Mouse (Mus musculus) regulatory T cell (primary cell): ENCODE results near the gene Iqschfp.

Source experiments
- in situ Hi-C: fragments of 300-600 bp; cut with MboI, MseI; formaldehyde crosslinking; loops from one replicate; pipeline ENCODE4 v1.15.1; 2025; ENCODE audit warnings: high pct_unique_total_duplicates

The Iqschfp gene

GRCm38 (mm10) chr3:67892026-67892705 is at the start of gene Iqschfp, which contains the start of gene Iqcj:
Gene Iqschfp, plus strand, starts transcription at chr3:67892232.
Gene Iqcj, plus strand, starts transcription at chr3:67892220.
- in situ Hi-C loops, result no loop called here

- in situ Hi-C loops, result no loop called here
Observed at GRCm38 (mm10) chr3:67852397-67852796, 39.6 kb upstream of the Iqschfp start.

GRCm38 (mm10) chr3:67861524-67861923 is 30.5 kb upstream of the Iqschfp start:
- in situ Hi-C loops, result no loop called here

GRCm38 (mm10) chr3:67867420-67868065 is 24.5 kb upstream of the Iqschfp start:
- in situ Hi-C loops, result no loop called here

GRCm38 (mm10) chr3:67869424-67869823 is 22.6 kb upstream of the Iqschfp start:
- in situ Hi-C loops, result no loop called here

- in situ Hi-C loops, result no loop called here
Observed at GRCm38 (mm10) chr3:67877253-67877652, 14.8 kb upstream of the Iqschfp start.

- in situ Hi-C loops, result no loop called here
Observed at GRCm38 (mm10) chr3:67884335-67884734, 7.7 kb upstream of the Iqschfp start.

GRCm38 (mm10) chr3:67886176-67886575 is 5.9 kb upstream of the Iqschfp start:
- in situ Hi-C loops, result no loop called here

- in situ Hi-C loops, result no loop called here
Observed at GRCm38 (mm10) chr3:67887251-67887650, 4.8 kb upstream of the Iqschfp start.

GRCm38 (mm10) chr3:67892768-67893167 is 736 bp downstream of the Iqschfp start:
- in situ Hi-C loops, result no loop called here

GRCm38 (mm10) chr3:67902517-67902916 is 10.5 kb downstream of the Iqschfp start:
- in situ Hi-C loops, result no loop called here

- in situ Hi-C loops, result no loop called here
Observed at GRCm38 (mm10) chr3:67908586-67908985, 16.6 kb downstream of the Iqschfp start.

GRCm38 (mm10) chr3:67918098-67918497 is 26.1 kb downstream of the Iqschfp start:
- in situ Hi-C loops, result no loop called here

GRCm38 (mm10) chr3:67918634-67919259 is 26.7 kb downstream of the Iqschfp start:
- in situ Hi-C loops, result no loop called here

- in situ Hi-C loops, result no loop called here
Observed at GRCm38 (mm10) chr3:67923095-67923494, 31.1 kb downstream of the Iqschfp start.

GRCm38 (mm10) chr3:67925453-67925852 is 33.4 kb downstream of the Iqschfp start:
- in situ Hi-C loops, result no loop called here

- in situ Hi-C loops, result no loop called here
Observed at GRCm38 (mm10) chr3:67930424-67931133, 38.5 kb downstream of the Iqschfp start.

- in situ Hi-C loops, result no loop called here
Observed at GRCm38 (mm10) chr3:67931181-67931580, 39.1 kb downstream of the Iqschfp start.

GRCm38 (mm10) chr3:67931914-67932313 is 39.9 kb downstream of the Iqschfp start:
- in situ Hi-C loops, result no loop called here

GRCm38 (mm10) chr3:67935829-67936228 is 43.8 kb downstream of the Iqschfp start:
- in situ Hi-C loops, result no loop called here

GRCm38 (mm10) chr3:67947000-67947399 is 55.0 kb downstream of the Iqschfp start:
- in situ Hi-C loops, result no loop called here

GRCm38 (mm10) chr3:67952517-67952940 is 60.5 kb downstream of the Iqschfp start:
- in situ Hi-C loops, result no loop called here
